Mouse (Mus musculus) monocyte, adult 2 months (primary cell): Measurements from ENCODE around the gene Akap13.

Source experiments
- DNase-seq, 2 experiments: peaks; one replicate each; pipeline ENCODE4 v3.0.0; 2022; ENCODE audit warnings: low spot score in 2 of 2, low read depth in 1 of 2

The Akap13 gene

DNA sequence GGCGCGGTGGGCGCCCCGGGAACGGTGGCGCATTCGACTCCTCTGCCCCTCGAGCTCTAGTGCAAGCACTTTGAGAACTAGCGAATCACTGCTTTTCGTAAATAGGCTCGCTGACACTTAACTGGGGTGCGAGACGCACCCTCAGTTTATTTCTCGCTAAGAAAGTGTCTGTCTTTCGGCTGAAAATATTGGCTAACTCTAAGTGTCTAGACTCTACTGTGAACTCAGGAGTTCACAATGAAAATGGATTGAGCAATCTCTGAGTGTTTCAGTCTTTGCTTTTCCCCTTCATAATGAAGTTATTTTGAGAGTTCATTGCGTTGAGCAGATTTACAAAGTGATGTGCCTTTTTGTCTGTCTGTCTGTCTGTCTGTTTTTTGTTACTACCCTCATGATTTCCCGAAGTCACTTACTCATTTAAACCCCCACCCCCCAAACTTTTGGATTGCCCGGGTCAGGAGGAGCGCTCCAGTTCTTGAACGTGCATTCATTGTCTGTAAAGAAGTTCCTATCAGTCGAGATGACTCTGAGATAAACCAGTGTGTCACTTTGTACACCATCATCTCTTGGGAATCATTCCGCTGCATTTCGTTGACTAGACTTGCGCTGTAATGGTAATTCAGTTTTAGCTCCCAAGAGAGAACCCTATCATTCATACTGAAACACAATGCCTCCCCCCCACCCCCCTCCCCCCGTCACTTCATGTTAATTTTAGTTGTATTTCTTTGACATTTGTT is 986 bp downstream of the Akap13 start:
- DNase-seq = peak in 1 of 2 experiments; percentile 1

- DNase-seq = no peak
These were observed 5.0 kb downstream of the Akap13 start for GRCm38 (mm10) chr7:75460290-75460689.

DNA sequence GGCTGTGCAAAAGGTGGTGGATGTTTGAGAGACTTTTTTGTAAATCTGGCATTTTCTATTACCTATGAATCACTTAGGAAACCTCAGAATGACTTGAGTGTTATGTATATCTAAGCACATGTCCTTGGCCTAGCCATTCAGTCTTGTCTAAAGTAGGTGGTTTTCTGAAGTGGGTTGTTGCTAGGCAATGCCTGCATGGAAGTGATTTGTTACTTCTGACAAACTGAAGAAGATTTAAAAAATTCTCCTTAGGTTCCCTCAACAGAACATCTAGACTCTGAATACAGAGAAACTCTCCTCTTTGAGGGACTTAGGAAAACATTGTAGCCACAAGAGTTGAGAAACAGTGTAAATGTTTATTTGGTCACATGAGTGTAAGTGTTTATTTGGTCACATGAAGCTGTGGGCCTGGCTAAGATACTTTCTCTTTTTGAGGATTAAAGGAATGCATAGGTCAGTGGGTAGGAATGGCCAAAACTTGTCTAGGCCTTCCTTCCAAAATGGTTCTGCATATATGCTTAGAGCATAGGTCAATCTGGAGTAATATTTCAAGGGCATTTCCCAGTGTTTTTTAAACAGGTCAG is 8.3 kb downstream of the Akap13 start:
- DNase-seq = no peak

DNA sequence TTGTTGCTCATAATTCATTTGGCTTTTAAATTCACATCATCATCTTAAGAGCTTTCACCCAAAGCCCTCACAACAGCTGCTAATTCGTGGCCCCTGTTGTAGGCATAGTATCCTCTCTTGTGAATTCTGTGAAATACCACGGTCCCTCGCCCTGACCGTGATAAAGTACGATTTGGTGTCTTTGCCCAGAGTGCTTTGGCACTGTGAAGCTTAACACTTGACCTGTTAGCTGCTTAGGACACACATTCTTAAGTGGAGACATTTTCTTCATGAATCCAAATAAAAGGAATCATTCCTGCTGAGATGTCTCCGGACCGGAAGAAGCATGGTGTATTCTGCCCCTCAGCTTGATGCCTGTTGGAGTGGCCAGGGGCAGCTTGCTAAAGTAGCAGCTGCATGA is 12.5 kb downstream of the Akap13 start:
- DNase-seq = no peak

DNA sequence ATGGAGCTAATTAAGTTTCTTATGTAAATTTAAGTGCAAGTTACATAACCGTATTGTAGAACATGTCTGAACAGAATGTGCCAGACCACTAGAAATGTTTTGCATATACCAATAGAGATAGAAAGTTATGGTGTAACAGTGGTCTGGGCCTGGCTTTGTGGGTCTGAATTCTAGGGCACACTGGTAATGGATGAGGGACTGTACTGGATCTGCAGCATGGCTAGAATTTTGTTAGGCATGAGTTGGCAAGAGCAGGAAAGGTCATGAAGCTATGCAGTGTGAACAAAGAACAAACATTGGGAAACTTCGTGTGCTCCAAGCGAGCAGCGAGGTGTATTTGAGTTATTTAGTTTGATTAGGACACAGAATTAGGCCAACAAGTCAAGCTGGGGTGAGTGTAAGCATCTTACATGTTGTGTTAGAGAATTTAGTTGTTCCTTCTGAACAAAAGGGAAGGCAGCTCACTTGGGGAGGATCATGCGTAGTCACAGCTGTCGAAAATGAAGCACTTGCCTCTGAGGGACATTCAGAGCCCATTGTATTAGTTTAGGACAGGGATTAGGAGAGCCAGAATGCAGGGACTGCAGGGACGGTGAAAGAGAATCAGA is 15.1 kb downstream of the Akap13 start:
- DNase-seq = no peak

DNA sequence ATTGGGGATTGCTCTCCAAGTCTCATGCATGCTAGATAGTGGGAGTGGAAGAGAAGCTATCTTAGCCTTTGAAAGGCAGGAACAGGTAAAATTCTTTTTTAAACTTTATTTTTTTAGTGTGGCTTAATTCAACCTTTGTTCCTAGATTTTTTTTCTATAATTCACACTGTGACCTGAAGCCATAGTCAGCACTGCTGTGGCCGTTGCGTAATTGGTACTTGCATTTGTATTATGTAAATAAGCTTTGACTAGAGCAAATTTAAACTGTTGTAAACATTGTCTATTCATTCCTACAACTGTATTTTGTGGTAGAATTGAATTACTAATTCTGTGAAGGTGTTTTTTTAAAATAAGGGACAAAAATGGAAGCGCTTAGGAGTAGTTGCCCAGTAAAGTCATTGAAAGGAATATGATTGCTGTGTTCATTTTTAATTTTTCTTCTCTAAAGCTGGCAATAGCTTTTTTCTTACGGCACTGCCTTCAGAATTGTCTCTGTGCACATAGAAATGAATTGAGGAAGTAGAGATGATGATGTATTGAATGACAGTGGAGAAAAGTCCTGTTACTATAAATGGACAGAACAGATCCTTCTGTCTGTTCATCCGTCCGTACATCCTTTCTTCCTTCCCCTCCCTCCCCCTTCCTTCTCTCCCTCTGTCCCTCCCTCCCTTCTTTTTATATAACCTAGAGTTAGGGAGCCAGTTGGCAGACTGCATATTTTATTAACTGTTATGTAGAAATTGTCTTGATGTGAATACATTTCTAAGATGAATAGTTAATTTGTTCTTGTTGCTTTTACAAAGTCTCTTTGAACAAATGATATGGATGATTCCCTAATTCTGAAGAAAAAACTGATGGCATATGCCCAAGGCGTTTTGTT is 17.2 kb downstream of the Akap13 start:
- DNase-seq = no peak

GRCm38 (mm10) chr7:75473294-75473693 is 18.0 kb downstream of the Akap13 start:
- DNase-seq = no peak

DNA sequence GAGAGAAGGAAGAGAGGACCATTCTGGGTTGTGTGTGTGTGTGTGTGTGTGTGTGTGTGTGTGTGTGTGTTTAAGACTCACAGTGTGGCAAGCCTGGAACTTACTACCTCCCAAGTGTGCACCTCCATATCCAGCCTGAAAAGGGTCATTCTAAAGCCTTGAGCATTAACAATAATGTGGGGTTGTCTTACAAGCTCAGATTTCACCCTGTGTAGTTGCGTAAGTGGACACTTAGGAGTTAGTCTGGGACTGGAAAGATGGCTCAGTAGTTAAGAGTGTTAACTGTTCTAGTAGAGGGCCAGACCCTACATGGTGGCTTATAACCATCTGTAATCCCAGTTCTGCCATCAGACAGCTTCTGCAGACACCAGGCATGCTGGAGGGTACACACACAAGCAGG is 18.7 kb downstream of the Akap13 start:
- no peak for DNase-seq

GRCm38 (mm10) chr7:75474564-75475150 is 19.3 kb downstream of the Akap13 start:
- no peak for DNase-seq

DNA sequence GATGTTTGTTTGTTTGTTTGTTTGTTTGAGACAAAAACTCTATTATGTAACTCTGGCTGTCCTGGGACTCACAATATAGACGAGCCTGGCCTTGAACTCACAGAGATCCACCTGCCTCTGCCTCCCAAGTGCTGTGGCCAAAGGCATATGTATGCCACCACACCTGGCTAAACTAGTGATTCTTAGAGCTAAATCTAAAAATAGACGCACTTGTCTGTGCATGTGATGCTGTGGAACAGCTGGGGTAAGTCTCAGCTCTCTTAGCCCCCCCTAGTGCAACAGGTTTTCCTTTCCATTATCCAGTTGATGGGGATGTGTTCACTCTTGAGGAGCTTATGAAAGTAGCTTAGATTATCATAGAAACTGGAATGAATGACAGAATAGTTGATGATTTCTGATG is 22.7 kb downstream of the Akap13 start:
- DNase-seq = no peak

DNA sequence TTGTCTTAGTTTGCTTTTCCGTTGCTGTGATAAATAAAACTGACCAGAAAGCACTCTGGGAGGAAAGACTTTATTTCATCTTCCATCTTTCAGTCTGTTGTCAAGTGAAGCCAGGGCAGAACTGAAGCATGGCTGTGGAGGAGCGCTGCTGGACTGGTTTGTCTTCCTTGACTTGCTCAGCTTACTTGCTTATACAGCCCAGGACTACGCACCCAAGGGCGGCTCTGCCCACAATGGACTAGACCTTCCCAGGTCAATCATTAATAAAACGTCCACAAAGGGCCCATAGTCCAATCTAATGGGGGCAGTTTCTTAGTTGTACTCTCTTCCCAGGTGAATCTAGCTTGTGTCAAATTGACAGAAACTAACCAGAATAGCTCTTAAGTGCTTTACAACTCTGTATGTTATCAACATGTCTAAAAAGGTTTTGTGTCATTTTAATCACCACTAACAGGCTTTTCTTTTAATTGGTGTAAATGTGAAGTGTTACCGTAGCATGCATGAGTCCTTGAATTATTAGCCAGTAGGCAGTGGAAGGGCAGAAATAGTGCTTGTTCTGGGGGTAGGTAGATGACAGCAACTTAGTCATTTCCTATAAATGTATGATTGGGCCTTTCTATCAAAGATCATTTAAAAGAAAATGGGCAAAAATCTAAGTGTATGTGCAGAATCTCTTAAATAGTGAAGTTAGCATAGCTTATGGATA is 25.5 kb downstream of the Akap13 start:
- no peak for DNase-seq

GRCm38 (mm10) chr7:75486031-75486430 is 30.7 kb downstream of the Akap13 start:
- DNase-seq = no peak

DNA sequence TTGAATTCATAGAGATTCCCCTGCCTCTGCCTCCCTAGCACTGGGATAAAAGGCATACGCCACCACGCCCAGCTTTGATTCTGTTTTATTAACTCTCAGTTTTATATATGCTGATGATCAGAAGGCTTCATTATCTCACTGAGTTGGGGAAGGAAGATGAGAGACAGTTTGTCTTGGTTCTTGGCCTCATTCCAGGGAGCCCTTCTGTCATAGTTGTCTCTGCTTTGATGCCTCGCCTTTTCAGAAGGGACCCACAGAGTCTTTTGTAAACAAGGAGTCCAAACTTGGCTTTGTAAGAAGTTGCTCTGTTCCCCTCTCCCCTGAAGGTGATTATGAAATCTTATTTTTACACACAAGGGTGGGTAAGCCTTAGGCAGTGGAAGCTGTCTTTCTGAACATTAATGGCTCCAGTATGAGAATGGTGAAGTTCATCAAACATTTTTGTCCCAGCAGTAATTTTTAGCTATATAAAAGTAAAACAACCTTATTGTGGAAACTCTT is 40.7 kb downstream of the Akap13 start:
- no peak for DNase-seq

- DNase-seq = no peak
These were observed 43.3 kb downstream of the Akap13 start for GRCm38 (mm10) chr7:75498627-75499026.

- no peak for DNase-seq
These were observed 43.9 kb downstream of the Akap13 start for GRCm38 (mm10) chr7:75499271-75499670.

- no peak for DNase-seq
These were observed 44.8 kb downstream of the Akap13 start for GRCm38 (mm10) chr7:75500164-75500563.

DNA sequence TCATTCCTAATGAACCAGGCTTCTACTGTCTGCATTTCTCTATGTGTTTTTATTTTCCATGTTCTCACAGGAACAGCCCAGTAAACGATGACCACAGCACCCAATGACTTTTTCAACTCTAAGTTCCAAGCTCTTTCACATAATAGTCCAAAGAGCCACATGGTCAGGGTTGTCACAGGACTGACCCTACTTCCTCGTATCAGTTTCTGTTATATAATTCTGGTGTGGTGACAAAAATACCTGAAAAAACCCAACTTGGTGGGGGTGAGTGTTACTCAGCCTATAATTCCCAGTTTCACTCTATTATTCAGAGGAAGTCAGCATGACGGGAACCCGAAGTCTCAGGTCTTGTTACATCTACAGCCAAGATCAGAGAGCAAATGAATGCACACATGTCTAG is 45.5 kb downstream of the Akap13 start:
- no peak for DNase-seq

DNA sequence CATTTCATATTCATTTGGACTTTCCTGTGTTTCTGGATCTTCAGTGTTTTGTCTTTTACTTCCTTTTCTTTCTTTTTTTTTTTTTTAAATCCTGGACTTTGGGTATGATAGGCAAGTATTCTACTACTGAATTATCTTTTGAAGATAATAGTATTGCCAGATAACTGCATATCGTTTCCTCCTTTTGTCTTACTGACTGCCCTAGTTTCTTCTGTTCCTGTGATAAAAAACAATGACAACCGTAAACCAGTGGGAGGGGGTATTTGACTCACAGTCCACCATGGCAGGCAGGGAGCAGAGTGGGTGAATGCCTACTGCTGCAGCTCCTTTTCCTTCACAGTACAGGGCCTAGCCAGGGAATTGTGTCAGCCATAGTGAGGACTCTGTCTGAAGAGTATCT is 49.2 kb downstream of the Akap13 start:
- DNase-seq = no peak

- DNase-seq = no peak
These were observed 51.3 kb downstream of the Akap13 start for GRCm38 (mm10) chr7:75506628-75507027.

- no peak for DNase-seq
These were observed 53.9 kb downstream of the Akap13 start for GRCm38 (mm10) chr7:75509085-75509873.
